Comparison of ENCODE assay signal across 19 mouse cellular contexts in genomic region chr8:116509247-116509646, GRCm38 (mm10). TPM values are rescaled to one million over a fixed set of nuclear protein-coding genes. Genes with fewer than 3 reads are reported as not detected.
DNase-seq lines count a peak whose midpoint lies in the region; ATAC-seq lines count a peak whose summit lies in the region.
"Had no signal": no experiment of that assay in that cellular context is flagged by ENCODE, and none has a peak within 500 bp of the region (broad histone marks: within the 10 kb centered on the region; RNA-seq: fewer than 3 reads in every experiment).

No protein-coding gene starts in this region.

- no peaks in the 10 kb centered on the region for H3K36me3 ChIP-seq in lung, embryonic 16.5 days (ENCODE audit: control insufficient read depth, insufficient read depth, low read length)
- H3K36me3 ChIP-seq in forebrain, embryonic 15.5 days = no peaks in the 10 kb centered on the region
- H3K36me3 ChIP-seq: embryonic facial prominence, embryonic 13.5 days; forebrain, embryonic 12.5 days; heart, embryonic 15.5 days; hindbrain, embryonic 13.5 days had no signal

- peak overlapping the region; percentile 81 for H3K27ac ChIP-seq in lung, embryonic 16.5 days (ENCODE audit: low read length)
- H3K27ac ChIP-seq in forebrain, embryonic 15.5 days (replicated peaks) = no peak overlapping the region
- H3K27ac ChIP-seq: embryonic facial prominence, embryonic 13.5 days; forebrain, embryonic 12.5 days; heart, embryonic 15.5 days; hindbrain, embryonic 13.5 days; hindbrain, postnatal 0 days had no signal

- no peaks in the 10 kb centered on the region for H3K9me3 ChIP-seq in lung, embryonic 16.5 days (ENCODE audit: control insufficient read depth, low read length)
- no peaks in the 10 kb centered on the region for H3K9me3 ChIP-seq in forebrain, embryonic 15.5 days
- H3K9me3 ChIP-seq: embryonic facial prominence, embryonic 13.5 days; forebrain, embryonic 12.5 days; heart, embryonic 15.5 days; hindbrain, embryonic 13.5 days had no signal

- H3K4me1 ChIP-seq in lung, embryonic 16.5 days (replicated peaks; ENCODE audit: control insufficient read depth, insufficient read depth, low read length) = peaks cover 6% of the 10 kb centered on the region; the same call in 1 of the 2 replicates
- H3K4me1 ChIP-seq in forebrain, embryonic 15.5 days = peaks cover 6% of the 10 kb centered on the region

- no peak overlapping the region for H3K4me3 ChIP-seq in lung, embryonic 16.5 days (ENCODE audit: low read length)
- H3K4me3 ChIP-seq in forebrain, embryonic 15.5 days = no peak overlapping the region
- H3K4me3 ChIP-seq: embryonic facial prominence, embryonic 13.5 days; forebrain, embryonic 12.5 days; heart, embryonic 15.5 days; hindbrain, embryonic 13.5 days had no signal

- 36% methylated on average over 3 of the region's 3 CpGs for WGBS in lung, embryonic 16.5 days
- WGBS in forebrain, embryonic 15.5 days = 71% methylated on average over 3 of the region's 3 CpGs

- DNase-seq in R1 (ENCODE audit: low read depth, low spot score) = peak; percentile 14
- DNase-seq in lung, adult 18-20 months = peak; percentile 59 to 77
- peak; percentile 83 for DNase-seq in lung, postnatal 25 days (ENCODE audit: low spot score)
- DNase-seq in adrenal gland, postnatal 4 days (ENCODE audit: low spot score in 2 of 2) = no peak
- no peak for DNase-seq in thymus, postnatal 4 days
- DNase-seq: forebrain, postnatal 0 days had no signal

- peak; percentile 84 for ATAC-seq in lung, embryonic 16.5 days (ENCODE audit: low read depth)
- no peak for ATAC-seq in forebrain, embryonic 15.5 days (replicated peaks)
- ATAC-seq: forebrain, postnatal 0 days; hindbrain, postnatal 0 days had no signal

- H3K27me3 ChIP-seq in lung, embryonic 16.5 days (ENCODE audit: control insufficient read depth, insufficient read depth, low read depth, low read length) = no peaks in the 10 kb centered on the region
- no peaks in the 10 kb centered on the region for H3K27me3 ChIP-seq in forebrain, embryonic 15.5 days
- H3K27me3 ChIP-seq: embryonic facial prominence, embryonic 13.5 days; forebrain, embryonic 12.5 days; heart, embryonic 15.5 days; hindbrain, embryonic 13.5 days had no signal

- peak overlapping the region; percentile 13; the same call in 1 of the 2 replicates for H3K4me2 ChIP-seq in lung, embryonic 16.5 days (ENCODE audit: low read depth, low read length)
- H3K4me2 ChIP-seq in forebrain, embryonic 15.5 days (replicated peaks) = no peak overlapping the region
- H3K4me2 ChIP-seq: embryonic facial prominence, embryonic 13.5 days; forebrain, embryonic 12.5 days; heart, embryonic 11.5 days; heart, embryonic 15.5 days; hindbrain, embryonic 13.5 days had no signal

- no peak overlapping the region for H3K9ac ChIP-seq in lung, embryonic 16.5 days (ENCODE audit: low read length)
- no peak overlapping the region for H3K9ac ChIP-seq in forebrain, embryonic 15.5 days (replicated peaks)
- H3K9ac ChIP-seq: embryonic facial prominence, embryonic 13.5 days; forebrain, embryonic 12.5 days; forebrain, postnatal 0 days; heart, embryonic 15.5 days; hindbrain, embryonic 13.5 days had no signal

RNA-seq across cellular contexts. Expression of gene Dynlrb2, which starts 4.5 kb away (rescaled TPM):
- 78.6 and 91.4 TPM in 2 replicates for polyA plus RNA-seq in lung, embryonic 16.5 days (2015; fragmentation: Nextera tagmentation; extraction: Ambion mirVana)
- polyA plus RNA-seq in forebrain, embryonic 15.5 days (2015; fragmentation: Nextera tagmentation; extraction: Ambion mirVana) = 7.7 and 14.5 TPM in 2 replicates
- 1 to 10 TPM in 1 of 2 experiments, under 1 TPM in 1; 0.90 to 1.1 TPM for total RNA-seq in adrenal gland, postnatal 4 days (2021)
- total RNA-seq: ES-E14; gastrocnemius, adult 18-20 months; gastrocnemius, postnatal 25 days; heart, postnatal 14 days; hematopoietic stem cell, adult 5-6 weeks had no signal
- polyA plus RNA-seq: embryonic facial prominence, embryonic 13.5 days; heart, embryonic 11.5 days had no signal

Comparison
In these comparisons a context has a peak if more than half of its experiments do, and no peak if none do; other contexts are left out.
1. DNase-seq: peak in R1 (single experiment), lung, adult 18-20 months (2 of 2) and lung, postnatal 25 days (single experiment); none in adrenal gland, postnatal 4 days (0 of 2) and thymus, postnatal 4 days (single experiment).